Mouse (Mus musculus): ENCODE results near the gene Sema3g. TPM values are rescaled to one million over a fixed set of nuclear protein-coding genes. Genes with fewer than 3 reads are reported as not detected.

The Sema3g gene
- total and polyA plus RNA-seq, 2 experiments from 2014 or later = 0.31 to 3.7 TPM

DNA sequence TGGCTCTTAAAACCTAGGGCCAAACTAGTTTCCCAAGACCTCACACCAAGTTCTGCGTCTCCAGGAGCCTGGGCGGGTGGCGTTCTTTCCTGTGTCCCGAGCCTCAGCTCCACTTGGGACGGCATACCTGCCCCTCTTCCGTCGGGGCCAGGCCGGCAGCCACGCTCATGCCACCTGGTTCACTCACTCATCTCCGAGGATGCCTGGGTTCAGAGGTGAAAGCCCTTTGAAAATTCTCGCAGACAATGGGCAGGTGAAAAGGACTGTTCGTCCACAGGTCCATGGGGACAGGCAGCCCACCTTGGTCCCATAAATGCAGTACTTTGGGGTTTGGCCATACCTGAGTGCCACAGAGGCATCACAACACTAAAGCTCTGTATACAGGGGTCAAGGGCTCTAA is 33.5 kb upstream of the Sema3g start:
- no peak overlapping the region for H3K27ac ChIP-seq (ENCODE audit: low read depth, low read length)
- TF ChIP-seq CTCF (IDR thresholded peaks at IDR 0.05; ENCODE audit: low read depth) = no peak
- H3K9me3 ChIP-seq (ENCODE audit: low read length) = no peaks in the 10 kb centered on the region
- H3K9ac ChIP-seq = no peak overlapping the region
- no peak overlapping the region for H3K4me2 ChIP-seq (ENCODE audit: low read depth)
- no peaks in the 10 kb centered on the region for H3K27me3 ChIP-seq (ENCODE audit: insufficient read depth, low read length)
- DNase-seq (no peak), ATAC-seq (no peak)
- WGBS = 94% methylated on average over 12 of the region's 12 CpGs
- H3K4me1 ChIP-seq (ENCODE audit: insufficient read depth) = no peaks in the 10 kb centered on the region
- peaks cover 98% of the 10 kb centered on the region for H3K36me3 ChIP-seq (ENCODE audit: insufficient read depth)
- H3K4me3 ChIP-seq (ENCODE audit: low read depth, low read length) = no peak overlapping the region

DNA sequence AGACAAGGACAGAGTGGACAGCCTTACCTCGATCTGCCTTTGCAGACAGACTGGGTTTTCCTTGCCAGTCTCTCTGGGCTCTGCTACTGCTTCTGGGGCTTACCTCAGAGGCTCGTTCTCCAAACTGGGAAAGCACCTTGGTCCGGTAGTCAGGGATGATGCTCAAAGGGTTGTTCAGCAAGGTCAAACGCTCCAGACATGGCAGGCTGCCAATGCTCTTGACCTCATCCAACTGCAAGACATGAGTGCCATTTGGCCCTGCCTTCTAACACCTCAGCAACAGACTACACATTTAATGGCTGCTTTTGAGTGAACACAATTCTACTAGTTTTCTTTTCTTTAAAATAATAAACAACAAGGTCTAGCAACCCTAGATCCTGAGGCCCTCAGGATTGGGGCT is 31.0 kb upstream of the Sema3g start:
- Histone ChIP-seq H3K9me3 (ENCODE audit: low read length) (no peaks in the 10 kb centered on the region), H3K36me3 (ENCODE audit: insufficient read depth) (peaks cover 98% of the 10 kb centered on the region), H3K4me2 (ENCODE audit: low read depth) (no peak overlapping the region), H3K9ac (no peak overlapping the region), H3K4me3 (ENCODE audit: low read depth, low read length) (no peak overlapping the region), H3K4me1 (ENCODE audit: insufficient read depth) (no peaks in the 10 kb centered on the region), H3K27ac (ENCODE audit: low read depth, low read length) (no peak overlapping the region), H3K27me3 (ENCODE audit: insufficient read depth, low read length) (no peaks in the 10 kb centered on the region)
- ATAC-seq (no peak), DNase-seq (no peak)
- WGBS = 84% methylated on average over 4 of the region's 4 CpGs
- TF ChIP-seq CTCF (IDR thresholded peaks at IDR 0.05; ENCODE audit: low read depth) = no peak

DNA sequence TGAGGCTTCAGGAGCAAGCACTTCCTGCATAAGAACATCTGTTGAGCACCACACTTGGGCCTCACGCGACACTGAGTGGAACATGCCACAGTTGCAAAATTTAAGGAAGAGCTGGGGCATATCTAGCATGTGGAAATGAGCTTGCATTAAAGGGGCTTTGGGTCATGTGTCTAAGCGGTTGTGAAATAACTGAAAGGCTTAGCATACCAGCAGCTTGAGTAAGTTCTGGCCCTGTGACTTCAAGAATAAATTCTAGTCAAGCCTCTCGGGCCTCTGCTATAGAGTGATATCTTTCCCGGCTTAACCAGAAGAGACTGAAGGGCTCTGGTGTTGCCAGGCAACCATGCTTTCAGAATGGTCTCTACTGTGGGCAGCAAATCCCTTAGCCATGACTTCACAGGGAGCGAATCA is 28.9 kb upstream of the Sema3g start:
- peak; percentile 70 for ATAC-seq
- DNase-seq = no peak
- H3K4me3 ChIP-seq (ENCODE audit: low read depth, low read length) = no peak overlapping the region
- H3K36me3 ChIP-seq (ENCODE audit: insufficient read depth) = peaks cover 96% of the 10 kb centered on the region
- H3K27ac ChIP-seq (ENCODE audit: low read depth, low read length) = no peak overlapping the region
- 49% methylated on average over 6 of the region's 6 CpGs for whole genome bisulfite sequencing
- no peak overlapping the region for H3K4me2 ChIP-seq (ENCODE audit: low read depth)
- TF ChIP-seq CTCF (IDR thresholded peaks at IDR 0.05; ENCODE audit: low read depth) = no peak
- no peak overlapping the region for H3K9ac ChIP-seq
- no peaks in the 10 kb centered on the region for H3K9me3 ChIP-seq (ENCODE audit: low read length)
- no peaks in the 10 kb centered on the region for H3K4me1 ChIP-seq (ENCODE audit: insufficient read depth)
- H3K27me3 ChIP-seq (ENCODE audit: insufficient read depth, low read length) = no peaks in the 10 kb centered on the region

DNA sequence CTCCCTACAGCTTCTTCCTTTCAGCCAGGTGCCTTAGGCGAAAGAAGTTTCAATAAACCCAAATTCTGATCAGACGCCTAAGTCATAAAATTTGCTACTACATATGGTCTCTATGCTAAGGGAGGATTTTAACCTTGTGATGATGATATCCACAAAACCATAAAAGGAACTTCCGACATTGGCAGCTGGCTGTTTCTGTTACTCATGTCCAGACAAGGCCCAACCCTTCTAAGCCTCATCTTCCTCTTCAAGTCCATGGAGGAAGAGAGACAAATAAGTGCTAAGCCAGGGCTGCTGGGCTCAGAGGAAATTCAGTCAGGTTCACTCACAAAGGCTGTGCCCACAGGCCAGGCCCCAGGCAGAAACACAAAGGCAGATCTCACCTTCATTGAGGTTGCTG is 28.3 kb upstream of the Sema3g start:
- H3K4me2 ChIP-seq (ENCODE audit: low read depth) = no peak overlapping the region
- ATAC-seq (no peak), DNase-seq (no peak)
- no peaks in the 10 kb centered on the region for H3K4me1 ChIP-seq (ENCODE audit: insufficient read depth)
- TF ChIP-seq CTCF (IDR thresholded peaks at IDR 0.05; ENCODE audit: low read depth) = no peak
- no peak overlapping the region for H3K9ac ChIP-seq
- WGBS = 96% methylated on average over 3 of the region's 3 CpGs
- H3K4me3 ChIP-seq (ENCODE audit: low read depth, low read length) = no peak overlapping the region
- H3K27me3 ChIP-seq (ENCODE audit: insufficient read depth, low read length) = no peaks in the 10 kb centered on the region
- 0 out of 2 replicates have a peak overlapping the region, but pooled peaks have one; percentile 15 for H3K27ac ChIP-seq (ENCODE audit: low read depth, low read length)
- no peaks in the 10 kb centered on the region for H3K9me3 ChIP-seq (ENCODE audit: low read length)
- H3K36me3 ChIP-seq (ENCODE audit: insufficient read depth) = peaks cover 90% of the 10 kb centered on the region

DNA sequence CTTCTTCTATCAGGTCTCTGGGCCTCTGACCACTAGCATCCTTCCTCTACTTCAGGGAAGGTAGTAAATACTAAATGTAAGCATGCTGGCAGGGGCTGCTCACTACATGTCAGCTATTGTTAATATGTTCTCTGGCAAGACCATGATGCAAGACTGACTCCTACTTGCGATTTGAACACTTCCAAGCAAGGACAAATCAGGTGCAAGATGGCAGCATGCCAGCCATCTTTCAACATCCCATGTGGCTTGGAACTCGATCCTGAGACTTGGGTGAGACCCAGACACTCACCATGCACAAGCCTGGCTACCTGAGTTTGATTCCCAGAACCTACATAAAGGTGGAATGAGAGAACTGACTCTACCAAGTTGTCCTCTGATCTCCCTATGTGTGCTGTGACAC is 25.7 kb upstream of the Sema3g start:
- Histone ChIP-seq H3K27ac (ENCODE audit: low read depth, low read length) (no peak overlapping the region), H3K9me3 (ENCODE audit: low read length) (no peaks in the 10 kb centered on the region), H3K4me3 (ENCODE audit: low read depth, low read length) (no peak overlapping the region), H3K4me2 (ENCODE audit: low read depth) (no peak overlapping the region), H3K9ac (no peak overlapping the region), H3K36me3 (ENCODE audit: insufficient read depth) (peaks cover 72% of the 10 kb centered on the region), H3K27me3 (ENCODE audit: insufficient read depth, low read length) (no peaks in the 10 kb centered on the region), H3K4me1 (ENCODE audit: insufficient read depth) (no peaks in the 10 kb centered on the region)
- ATAC-seq (no peak), DNase-seq (no peak)
- 40% methylated on average over 2 of the region's 2 CpGs for WGBS
- no peak for TF ChIP-seq CTCF (IDR thresholded peaks at IDR 0.05; ENCODE audit: low read depth)

DNA sequence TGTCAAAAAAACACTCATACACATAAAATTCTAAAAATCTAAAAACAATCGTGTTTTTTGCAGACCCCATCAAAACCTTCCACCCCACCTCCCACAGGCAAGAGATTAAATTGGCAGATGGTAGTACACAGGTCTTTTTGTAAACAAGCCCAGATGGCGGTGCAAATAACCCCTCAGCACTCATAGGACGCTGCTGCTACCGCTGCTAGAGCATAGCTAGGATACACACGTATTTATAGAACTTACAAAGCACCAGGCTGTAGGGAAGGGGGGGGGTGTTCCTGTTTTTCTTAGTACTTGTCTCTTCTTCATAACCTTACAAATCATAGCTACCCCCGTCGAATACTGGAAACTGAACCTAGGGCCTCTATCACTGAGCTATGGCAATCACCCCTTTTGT is 23.9 kb upstream of the Sema3g start:
- no peaks in the 10 kb centered on the region for H3K9me3 ChIP-seq (ENCODE audit: low read length)
- H3K27me3 ChIP-seq (ENCODE audit: insufficient read depth, low read length) = no peaks in the 10 kb centered on the region
- H3K36me3 ChIP-seq (ENCODE audit: insufficient read depth) = peaks cover 57% of the 10 kb centered on the region
- no peak for DNase-seq
- WGBS = 58% methylated on average over 7 of the region's 7 CpGs
- H3K4me2 ChIP-seq (ENCODE audit: low read depth) = no peak overlapping the region
- TF ChIP-seq CTCF (IDR thresholded peaks at IDR 0.05; ENCODE audit: low read depth) = no peak
- no peak overlapping the region for H3K4me3 ChIP-seq (ENCODE audit: low read depth, low read length)
- ATAC-seq = peak; percentile 23; the same call in 1 of the 2 replicates
- no peaks in the 10 kb centered on the region for H3K4me1 ChIP-seq (ENCODE audit: insufficient read depth)
- no peak overlapping the region; the same call in 1 of the 2 replicates for H3K27ac ChIP-seq (ENCODE audit: low read depth, low read length)
- H3K9ac ChIP-seq = no peak overlapping the region

DNA sequence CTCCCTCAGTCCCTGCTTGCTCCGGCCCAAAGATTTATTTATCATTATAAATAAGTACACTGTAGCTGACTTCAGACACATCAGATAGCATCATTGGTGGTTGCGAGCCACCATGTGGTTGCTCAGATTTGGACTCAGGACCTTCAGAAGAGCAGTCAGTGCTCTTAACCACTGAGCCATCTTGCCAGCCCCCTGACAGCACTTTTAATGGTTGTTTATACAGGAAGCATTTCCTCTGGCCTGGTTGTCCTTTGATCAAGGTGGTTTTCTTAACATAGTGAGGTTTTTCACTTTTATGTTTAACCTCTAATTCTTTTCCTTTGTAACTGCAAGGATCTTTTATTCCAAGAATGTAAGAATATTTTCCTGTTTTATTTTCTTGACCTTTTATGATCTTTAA is 23.2 kb upstream of the Sema3g start:
- DNase-seq (no peak), ATAC-seq (no peak)
- Histone ChIP-seq H3K27me3 (ENCODE audit: insufficient read depth, low read length) (no peaks in the 10 kb centered on the region), H3K4me2 (ENCODE audit: low read depth) (no peak overlapping the region), H3K36me3 (ENCODE audit: insufficient read depth) (peaks cover 57% of the 10 kb centered on the region), H3K27ac (ENCODE audit: low read depth, low read length) (no peak overlapping the region), H3K4me1 (ENCODE audit: insufficient read depth) (no peaks in the 10 kb centered on the region), H3K9me3 (ENCODE audit: low read length) (no peaks in the 10 kb centered on the region), H3K9ac (no peak overlapping the region), H3K4me3 (ENCODE audit: low read depth, low read length) (no peak overlapping the region)
- no peak for TF ChIP-seq CTCF (IDR thresholded peaks at IDR 0.05; ENCODE audit: low read depth)
- WGBS = 85% methylated on average over 2 of the region's 2 CpGs

Data from forebrain, postnatal 0 days (tissue).